Mouse (Mus musculus): Measurements from ENCODE around the gene Zscan29. TPM values are rescaled to one million over a fixed set of nuclear protein-coding genes. Genes with fewer than 3 reads are reported as not detected.

Zscan29 gene
- polyA plus RNA-seq (2017; shearing (Covaris generic)), result 75.9 TPM

DNA sequence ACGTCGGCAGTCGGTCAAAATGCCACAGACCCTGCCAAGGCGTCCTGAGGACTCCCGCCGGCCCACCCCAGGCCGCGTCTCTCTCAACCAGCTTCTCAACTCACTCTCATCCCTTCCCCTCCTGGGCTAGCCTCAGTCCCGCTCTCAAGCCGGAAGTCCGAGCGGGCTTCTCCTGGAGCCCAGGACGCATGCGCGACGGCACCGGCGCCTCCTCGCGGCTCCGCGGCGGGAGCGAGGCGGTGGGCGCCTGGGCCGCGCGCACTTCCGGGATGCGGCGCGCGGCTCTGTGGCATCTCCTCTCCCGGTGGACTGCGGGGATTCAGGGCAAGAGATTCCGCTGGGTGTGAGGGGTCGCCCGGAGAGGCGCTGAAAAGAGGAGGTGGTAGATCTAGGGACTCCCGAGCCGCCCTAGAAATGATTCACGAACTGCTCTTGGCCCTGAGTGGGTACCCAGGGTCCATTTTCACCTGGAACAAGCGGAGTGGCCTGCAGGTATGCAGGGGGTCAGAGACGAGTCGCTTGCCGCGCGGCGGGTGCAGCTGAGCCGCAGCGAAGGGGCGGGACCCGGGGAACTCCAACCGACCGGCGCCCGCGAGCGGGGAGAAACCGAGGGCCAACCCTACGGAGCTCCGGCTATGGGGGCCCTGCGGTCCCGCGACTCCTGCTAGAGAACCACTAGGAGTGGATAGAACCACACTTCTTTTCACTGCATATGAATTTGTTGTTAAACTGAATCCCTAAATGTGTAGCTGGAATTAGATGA is at the start of gene Zscan29:
Gene Zscan29 (minus strand): TSS at position 146 of the 763 bp plus-strand sequence.

DNA sequence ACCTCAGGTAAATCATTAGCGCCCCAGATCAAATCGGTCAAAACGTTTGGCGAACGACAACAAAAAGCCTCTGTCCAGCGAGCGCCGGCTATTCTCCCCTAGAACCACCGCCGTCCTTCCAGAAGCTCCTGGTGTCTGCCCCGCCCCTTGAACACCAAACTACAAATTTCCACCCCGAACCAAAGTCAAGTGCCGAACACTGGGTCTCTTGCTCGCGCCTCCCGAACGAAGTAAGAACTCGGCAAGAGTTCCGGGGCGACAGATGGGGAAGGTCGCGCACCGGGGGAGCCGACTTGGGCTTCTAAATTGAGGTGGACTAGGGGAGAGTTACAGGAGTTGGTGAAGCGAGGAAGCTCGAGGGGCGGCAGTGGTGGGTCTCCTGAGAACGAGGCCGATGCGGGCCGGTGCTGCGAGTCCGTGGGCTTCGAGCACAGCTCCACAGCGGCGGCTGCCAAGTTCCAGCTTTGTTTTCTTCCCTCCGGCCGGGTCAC is 399 bp downstream of the Zscan29 start, which contains the start of gene Tubgcp4:
Gene Tubgcp4 (plus strand): TSS at position 174 of the 491 bp plus-strand sequence.

DNA sequence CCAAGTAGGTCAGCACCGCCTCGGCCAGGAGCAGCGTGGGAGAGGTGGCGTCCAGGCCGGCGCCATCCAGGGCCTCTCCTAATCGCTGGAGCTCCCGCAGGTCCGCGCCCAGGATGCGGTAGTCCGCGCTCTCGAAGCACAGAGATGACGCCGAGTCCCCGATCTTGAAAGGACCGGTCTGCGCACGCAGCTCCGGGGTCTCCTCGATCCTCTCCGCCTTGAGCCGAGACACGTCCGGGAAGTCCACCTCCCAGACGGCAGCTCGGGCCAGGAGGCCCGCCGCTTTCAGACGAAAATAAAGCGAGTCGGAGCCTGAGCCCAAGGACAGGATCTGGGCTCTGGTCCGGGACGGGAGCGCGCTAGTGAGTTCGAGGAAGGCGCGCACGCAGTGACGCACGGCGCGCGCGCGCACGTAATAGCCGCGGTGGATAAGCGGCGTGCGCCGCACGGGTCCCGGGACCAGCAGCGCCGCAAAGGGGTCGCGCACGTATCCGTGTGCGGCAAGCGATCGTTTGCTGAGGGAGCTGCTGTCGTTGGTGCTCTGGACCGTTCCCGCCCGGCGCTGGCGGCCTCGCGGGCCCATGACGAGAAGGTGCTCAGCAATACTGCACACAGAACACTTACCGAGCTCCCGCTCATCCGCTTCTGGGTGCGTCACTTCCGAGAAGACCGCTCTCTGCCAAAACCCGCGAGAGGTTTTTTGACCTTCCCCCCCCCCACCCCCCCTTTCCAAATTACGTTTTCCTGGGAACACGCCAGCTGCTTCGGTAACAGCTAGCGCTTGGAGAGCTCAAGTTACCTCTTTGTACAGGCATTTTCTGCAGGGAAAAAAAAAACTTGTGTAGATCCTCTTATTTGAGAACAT is 30.7 kb downstream of the Zscan29 start, which contains the start of the genes Adal and Lcmt2:
Gene Adal (plus strand): TSS at position 411 of the 865 bp plus-strand sequence.
Gene Lcmt2 (minus strand): TSS at position 636 of the 865 bp plus-strand sequence.

DNA sequence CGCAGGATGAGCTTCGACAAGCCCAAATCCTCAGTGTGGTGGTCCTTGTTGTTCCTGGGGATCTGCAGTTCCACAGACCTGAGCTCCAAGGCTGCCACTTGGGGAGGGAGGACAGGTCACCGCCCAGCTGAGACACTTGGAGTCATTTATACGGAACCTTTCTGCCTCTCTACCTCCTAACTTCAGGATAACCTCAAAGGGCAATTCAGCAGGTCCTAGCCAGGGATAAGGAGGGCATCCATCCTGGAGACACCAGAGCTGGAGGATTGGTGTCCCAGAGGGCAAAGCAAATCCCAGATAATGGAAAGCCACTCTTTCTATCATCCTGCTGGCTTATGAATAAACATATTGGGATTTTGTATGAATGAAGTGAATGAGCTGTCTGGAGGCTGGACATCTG is 61.2 kb downstream of the Zscan29 start, which contains the start of gene Tgm7:
Gene Tgm7 (minus strand): TSS at position 101 of the 400 bp plus-strand sequence.

Other genes with a start within 250 kb of the Zscan29 start
- 71.7 TPM for gene Ubr1, start 200.4 kb downstream of the Zscan29 start, polyA plus RNA-seq (2017; shearing (Covaris generic))
- 10.2 TPM for gene Tmem62, start 194.1 kb downstream of the Zscan29 start, polyA plus RNA-seq (2017; shearing (Covaris generic))
- 176 TPM for gene Ccndbp1, start 162.7 kb downstream of the Zscan29 start, polyA plus RNA-seq (2017; shearing (Covaris generic))
- 0.06 TPM for gene Epb42, start 134.1 kb downstream of the Zscan29 start, polyA plus RNA-seq (2017; shearing (Covaris generic))
- not detected for gene Tgm5, start 85.3 kb downstream of the Zscan29 start, polyA plus RNA-seq (2017; shearing (Covaris generic))
- gene Tgm7, start 61.3 kb downstream of the Zscan29 start, polyA plus RNA-seq (2017; shearing (Covaris generic)), result not detected
- 16.5 TPM for gene Adal, start 30.7 kb downstream of the Zscan29 start, polyA plus RNA-seq (2017; shearing (Covaris generic))
- gene Lcmt2, start 30.5 kb downstream of the Zscan29 start, polyA plus RNA-seq (2017; shearing (Covaris generic)), result 11.4 TPM
- gene Tubgcp4, start 471 bp downstream of the Zscan29 start, polyA plus RNA-seq (2017; shearing (Covaris generic)), result 108 TPM
- 79.0 TPM for gene Trp53bp1, start 100.3 kb upstream of the Zscan29 start, polyA plus RNA-seq (2017; shearing (Covaris generic))
- gene Map1a, start 118.5 kb upstream of the Zscan29 start, polyA plus RNA-seq (2017; shearing (Covaris generic)), result 0.06 TPM
- 12.6 TPM for gene Ppip5k1, start 184.3 kb upstream of the Zscan29 start, polyA plus RNA-seq (2017; shearing (Covaris generic))
- not detected for gene Ckmt1, start 186.6 kb upstream of the Zscan29 start, polyA plus RNA-seq (2017; shearing (Covaris generic))
- 0.42 TPM for gene Strc, start 216.0 kb upstream of the Zscan29 start, polyA plus RNA-seq (2017; shearing (Covaris generic))
- gene Pdia3, start 242.7 kb upstream of the Zscan29 start, polyA plus RNA-seq (2017; shearing (Covaris generic)), result 309 TPM
- gene Catsper2, start 242.7 kb upstream of the Zscan29 start, polyA plus RNA-seq (2017; shearing (Covaris generic)), result 2.6 TPM

Measured in CD4-positive, CD25-positive, alpha-beta regulatory T cell, adult 9 weeks (primary cell).